Mouse (Mus musculus): ENCODE measurements around the gene Sugp1. TPM values are rescaled to one million over a fixed set of nuclear protein-coding genes. Genes with fewer than 3 reads are reported as not detected.
"Not testable (repeated sequence)": the region's sequence is repeated elsewhere in the genome, so short reads cannot be mapped to it uniquely, and the experiment has no call there.

Gene Sugp1
- polyA plus RNA-seq (2021) = 37.0 TPM

- ATAC-seq (peak; percentile 85), DNase-seq (ENCODE audit: low read depth, low spot score) (peak; percentile 89)
- no peak for TF ChIP-seq CTCF (IDR thresholded peaks at IDR 0.05)
- ChIA-PET CTCF (no interaction called here), POLR2A (interaction anchor here (0.6 to 1.4 kb wide), 3 partner anchors 8 to 126 kb away, joined by 3 to 5 read pairs (median 4); no protein-coding TSS in a partner anchor)
- no peaks in the 10 kb centered on the region for H3K27me3 ChIP-seq
- in situ Hi-C loops (cut with MboI; ENCODE audit: low pct_unique_long_range_greater_than_20kb) = no loop called here
These were observed at the start of gene Sugp1, which contains the start of gene Mau2 for GRCm38 (mm10) chr8:70042583-70043455. Sugp1 (plus strand) TSS chr8:70042813. Mau2 (minus strand) TSS chr8:70042734.

GRCm38 (mm10) chr8:69995422-69995775 is 47.2 kb upstream of the Sugp1 start:
- no peaks in the 10 kb centered on the region for H3K27me3 ChIP-seq
- in situ Hi-C loops (cut with MboI; ENCODE audit: low pct_unique_long_range_greater_than_20kb) = loop anchor here (5.0 kb wide), 1 partner anchor 68 kb away; no protein-coding TSS in a partner anchor
- ATAC-seq (no peak), DNase-seq (ENCODE audit: low read depth, low spot score) (no peak)
- CTCF ChIA-PET = no interaction called here
- POLR2A ChIA-PET = interaction anchor here (1.0 to 3.4 kb wide), 4 partner anchors 24 to 93 kb away, joined by 3 to 13 read pairs (median 9); partner anchors contain the start of genes Ndufa13, Tssk6 and Yjefn3
- no peak for TF ChIP-seq CTCF (IDR thresholded peaks at IDR 0.05)

- DNase-seq (ENCODE audit: low read depth, low spot score) (peak; percentile 98), ATAC-seq (peak; percentile 95)
- no peak for TF ChIP-seq CTCF (IDR thresholded peaks at IDR 0.05)
- no peaks in the 10 kb centered on the region for H3K27me3 ChIP-seq
- ChIA-PET CTCF (interaction anchor here (1.8 kb wide), 1 partner anchor 11 kb away, joined by 6 read pairs; no protein-coding TSS in a partner anchor), POLR2A (interaction anchor here (0.6 to 3.4 kb wide), 5 partner anchors 24 to 155 kb away, joined by 3 to 13 read pairs (median 5); partner anchors contain the start of genes Ndufa13, Tssk6 and Yjefn3)
- in situ Hi-C loops (cut with MboI; ENCODE audit: low pct_unique_long_range_greater_than_20kb) = loop anchor here (5.0 kb wide), 1 partner anchor 69 kb away; no protein-coding TSS in a partner anchor
These were observed 46.6 kb upstream of the Sugp1 start, which contains the start of gene Gatad2a for GRCm38 (mm10) chr8:69995776-69996588. Gatad2a (minus strand) TSS chr8:69996384.

GRCm38 (mm10) chr8:69996589-69997285 is 45.9 kb upstream of the Sugp1 start:
- CTCF ChIA-PET = interaction anchor here (1.8 kb wide), 1 partner anchor 11 kb away, joined by 6 read pairs; no protein-coding TSS in a partner anchor
- in situ Hi-C loops (cut with MboI; ENCODE audit: low pct_unique_long_range_greater_than_20kb) = loop anchor here (5.0 kb wide), 1 partner anchor 69 kb away; no protein-coding TSS in a partner anchor
- DNase-seq (ENCODE audit: low read depth, low spot score) = no peak
- no peak for TF ChIP-seq CTCF (IDR thresholded peaks at IDR 0.05)
- POLR2A ChIA-PET = interaction anchor here (1.0 to 3.4 kb wide), 5 partner anchors 11 to 94 kb away, joined by 3 to 13 read pairs (median 5); partner anchors contain the start of genes Ndufa13, Tssk6 and Yjefn3
- ATAC-seq = no peak
- H3K27me3 ChIP-seq = no peaks in the 10 kb centered on the region

- no peaks in the 10 kb centered on the region for H3K27me3 ChIP-seq
- TF ChIP-seq CTCF (IDR thresholded peaks at IDR 0.05) = no peak
- ATAC-seq (no peak), DNase-seq (ENCODE audit: low read depth, low spot score) (no peak)
- ChIA-PET CTCF (interaction anchor here (7.0 kb wide), 1 partner anchor 77 kb away, joined by 88 read pairs; no protein-coding TSS in a partner anchor), POLR2A (no interaction called here)
- in situ Hi-C loops (cut with MboI; ENCODE audit: low pct_unique_long_range_greater_than_20kb) = loop anchor here (5.0 kb wide), 1 partner anchor 71 kb away; no protein-coding TSS in a partner anchor
These were observed 43.9 kb upstream of the Sugp1 start for GRCm38 (mm10) chr8:69998706-69999105.

GRCm38 (mm10) chr8:69999236-69999635 is 43.4 kb upstream of the Sugp1 start:
- no peaks in the 10 kb centered on the region for H3K27me3 ChIP-seq
- TF ChIP-seq CTCF (IDR thresholded peaks at IDR 0.05) = no peak
- ATAC-seq (no peak), DNase-seq (ENCODE audit: low read depth, low spot score) (no peak)
- in situ Hi-C loops (cut with MboI; ENCODE audit: low pct_unique_long_range_greater_than_20kb) = loop anchor here (5.0 kb wide), 1 partner anchor 72 kb away; no protein-coding TSS in a partner anchor
- ChIA-PET POLR2A (no interaction called here), CTCF (interaction anchor here (7.0 kb wide), 1 partner anchor 77 kb away, joined by 88 read pairs; no protein-coding TSS in a partner anchor)

GRCm38 (mm10) chr8:70000226-70000625 is 42.4 kb upstream of the Sugp1 start:
- ChIA-PET CTCF (interaction anchor here (1.0 to 7.0 kb wide), 6 partner anchors 14 to 125 kb away, joined by 3 to 88 read pairs (median 7); no protein-coding TSS in a partner anchor), POLR2A (interaction anchor here (0.6 kb wide), 1 partner anchor 78 kb away, joined by 4 read pairs; no protein-coding TSS in a partner anchor)
- in situ Hi-C loops (cut with MboI; ENCODE audit: low pct_unique_long_range_greater_than_20kb) = no loop called here
- H3K27me3 ChIP-seq = no peaks in the 10 kb centered on the region
- DNase-seq (ENCODE audit: low read depth, low spot score) = no peak
- TF ChIP-seq CTCF (IDR thresholded peaks at IDR 0.05) = no peak
- ATAC-seq = no peak

GRCm38 (mm10) chr8:70001176-70001891 is 41.3 kb upstream of the Sugp1 start:
- no peaks in the 10 kb centered on the region for H3K27me3 ChIP-seq
- POLR2A ChIA-PET = interaction anchor here (0.6 to 1.2 kb wide), 3 partner anchors 68 to 172 kb away, joined by 3 to 5 read pairs (median 3); no protein-coding TSS in a partner anchor
- peak; percentile 56 for ATAC-seq
- in situ Hi-C loops (cut with MboI; ENCODE audit: low pct_unique_long_range_greater_than_20kb) = no loop called here
- CTCF ChIA-PET = interaction anchor here (0.7 to 7.0 kb wide), 14 partner anchors 10 to 126 kb away, joined by 3 to 88 read pairs (median 4); no protein-coding TSS in a partner anchor
- DNase-seq (ENCODE audit: low read depth, low spot score) = no peak
- TF ChIP-seq CTCF (IDR thresholded peaks at IDR 0.05) = peak; percentile 87

- DNase-seq (ENCODE audit: low read depth, low spot score); H3K27me3 ChIP-seq; ATAC-seq; in situ Hi-C loops (cut with MboI; ENCODE audit: low pct_unique_long_range_greater_than_20kb): not testable (repeated sequence)
- CTCF ChIA-PET = interaction anchor here (1.0 to 7.0 kb wide), 11 partner anchors 9 to 127 kb away, joined by 3 to 88 read pairs (median 6); no protein-coding TSS in a partner anchor
- POLR2A ChIA-PET = interaction anchor here (0.6 to 1.2 kb wide), 2 partner anchors 68 to 83 kb away, joined by 3 to 5 read pairs; no protein-coding TSS in a partner anchor
These were observed 40.8 kb upstream of the Sugp1 start for GRCm38 (mm10) chr8:70001892-70002191.
